8 mouse cellular contexts compared by ENCODE assay signal in genomic region chr19:45742218-45742983, GRCm38 (mm10). TPM values are rescaled to one million over a fixed set of nuclear protein-coding genes. Genes with fewer than 3 reads are reported as not detected.
A peak's percentile ranks its signal among the peaks of the same experiment; 100 is the strongest.
DNase-seq lines count a peak whose midpoint lies in the region.

TSS of gene Fgf8 (minus strand) at chr19:45742915.

- peak; percentile 37 for DNase-seq in adrenal gland, postnatal 14 days
- DNase-seq in adrenal gland, adult 8-10 months: no peak
- DNase-seq in retina, postnatal 1 day: peak; percentile 55
- DNase-seq in retina, embryonic 14.5 days (ENCODE audit: low spot score): no peak
- peak; percentile 39 for DNase-seq in induced T-regulatory cell, adult 2 months (ENCODE audit: low read depth)
- peak; percentile 59 for DNase-seq in neural tube, embryonic 10.5 days (ENCODE audit: extremely low spot score, low spot score)
- DNase-seq in cerebellum, adult 8-10 months: no peak
- no peak for DNase-seq in spleen, adult 18-20 months

RNA-seq across cellular contexts. Expression of gene Fgf8, which starts in this region (rescaled TPM):
- total RNA-seq in adrenal gland, postnatal 14 days (2021): not detected in 2 replicates
- total RNA-seq in adrenal gland, adult 8-10 months (2022): not detected

Comparison
In these comparisons a context has a peak if more than half of its experiments do, and no peak if none do; other contexts are left out.
1. DNase-seq: peak in retina, postnatal 1 day (single experiment), induced T-regulatory cell, adult 2 months (single experiment) and neural tube, embryonic 10.5 days (single experiment); none in adrenal gland, adult 8-10 months (single experiment), retina, embryonic 14.5 days (single experiment), cerebellum, adult 8-10 months (single experiment) and spleen, adult 18-20 months (0 of 2).
2. Peak in DNase-seq in adrenal gland, postnatal 14 days; RNA of the gene not detected or under 1 TPM.